Mouse (Mus musculus) ZHBTc4 (cell line): ENCODE measurements around the gene Foxp4.
A peak's percentile ranks its signal among the peaks of the same experiment; 100 is the strongest.

ENCODE experiments used
- DNase-seq: peaks from one replicate; pipeline ENCODE4 v3.0.0-alpha.2; 2011; ENCODE audit warnings: low read depth, low spot score

Foxp4 gene

DNA sequence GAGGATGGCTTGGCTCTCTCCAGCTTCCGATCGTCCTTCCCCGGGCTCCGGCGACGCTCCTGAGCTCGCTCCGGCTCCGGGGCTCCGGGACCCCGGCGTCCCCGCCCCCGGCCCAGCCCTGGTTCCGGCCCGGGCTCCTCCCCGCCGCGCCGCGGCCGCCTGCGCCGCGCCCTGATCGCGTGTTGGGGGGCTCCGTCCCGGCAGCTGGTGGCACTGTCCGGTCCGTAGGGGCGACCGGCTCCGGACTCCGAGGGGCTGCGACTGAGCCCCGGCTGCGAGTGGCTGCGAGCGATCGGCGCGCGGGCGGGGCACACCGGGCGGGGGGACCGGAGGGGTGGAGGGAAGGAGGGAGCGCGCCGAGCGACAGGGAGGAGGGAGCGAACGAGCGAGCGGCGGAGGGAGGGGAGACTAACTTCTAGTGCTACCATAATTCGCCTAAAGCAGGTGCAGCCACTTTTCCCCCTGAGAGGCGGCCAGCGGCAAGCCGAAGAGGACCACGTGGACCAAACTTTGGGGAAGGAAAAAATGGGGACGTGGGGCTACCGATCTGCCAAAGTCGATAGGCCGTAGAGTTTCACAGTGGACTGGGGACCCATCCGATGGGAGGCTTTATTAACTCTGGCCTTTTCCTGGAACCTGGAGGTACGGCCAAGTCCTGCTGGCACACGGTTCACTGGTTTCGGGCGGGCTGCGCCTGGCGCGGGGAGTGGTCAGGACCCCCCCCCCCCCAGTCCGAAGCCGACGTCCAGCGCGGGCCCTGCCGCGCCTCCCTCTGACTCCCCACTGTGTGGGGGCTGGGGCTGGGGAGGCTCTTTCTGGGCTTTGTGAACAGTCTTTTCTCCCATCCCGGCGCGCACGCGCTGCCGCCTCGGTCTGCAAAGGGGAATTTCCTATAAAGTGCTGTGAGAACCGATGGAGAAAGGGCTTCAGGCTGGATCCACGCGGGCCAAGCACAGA, at the start of gene Foxp4:
Gene Foxp4 (minus strand): TSS at position 263 of the 957 bp plus-strand sequence.
- DNase-seq, result peak; percentile 94

DNA sequence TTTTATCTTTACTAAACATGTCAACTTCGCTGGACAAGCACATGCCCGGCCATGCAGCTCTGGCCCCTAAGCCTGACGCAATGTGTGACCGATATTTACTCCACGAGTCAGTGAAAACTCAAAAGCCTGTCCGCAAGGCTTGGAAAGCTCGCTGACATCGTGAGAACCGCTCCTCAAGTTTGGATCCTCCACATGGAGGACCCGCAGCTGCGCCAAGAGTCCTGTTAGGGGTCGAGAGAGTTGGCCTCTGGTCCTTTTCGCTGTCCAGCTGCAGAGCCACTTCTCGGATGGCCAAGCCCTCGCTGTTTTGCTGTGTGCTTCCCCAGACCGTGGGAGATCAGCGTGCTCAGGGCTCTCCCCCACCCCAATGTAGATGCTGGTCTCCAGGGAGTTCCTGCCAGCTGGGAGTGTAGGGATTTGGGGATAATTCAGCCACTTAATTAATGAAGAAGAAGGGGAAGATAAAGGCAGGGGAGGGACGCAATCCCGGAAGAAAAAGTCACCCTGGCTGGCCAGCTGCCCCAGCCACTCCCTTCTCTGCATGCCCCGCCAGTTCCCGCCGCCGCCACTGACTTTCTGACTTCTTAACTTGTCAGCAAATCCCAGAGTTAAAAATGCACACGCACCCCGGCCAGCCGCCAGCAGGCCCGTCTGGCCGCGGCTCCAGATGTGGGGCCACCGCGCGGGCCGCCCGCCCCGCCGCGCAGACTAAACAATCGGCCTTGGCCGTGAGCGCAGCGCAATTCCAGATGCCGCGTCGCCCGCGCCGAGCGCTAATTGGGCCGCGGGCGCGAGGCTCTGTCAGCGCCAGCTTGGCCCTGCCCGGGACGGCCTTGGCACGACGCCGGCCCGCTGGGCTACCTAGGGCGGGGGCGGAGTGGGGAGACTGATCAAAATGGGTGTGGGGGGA, 49.4 kb upstream of the Foxp4 start:
- DNase-seq, result peak; percentile 71

DNA sequence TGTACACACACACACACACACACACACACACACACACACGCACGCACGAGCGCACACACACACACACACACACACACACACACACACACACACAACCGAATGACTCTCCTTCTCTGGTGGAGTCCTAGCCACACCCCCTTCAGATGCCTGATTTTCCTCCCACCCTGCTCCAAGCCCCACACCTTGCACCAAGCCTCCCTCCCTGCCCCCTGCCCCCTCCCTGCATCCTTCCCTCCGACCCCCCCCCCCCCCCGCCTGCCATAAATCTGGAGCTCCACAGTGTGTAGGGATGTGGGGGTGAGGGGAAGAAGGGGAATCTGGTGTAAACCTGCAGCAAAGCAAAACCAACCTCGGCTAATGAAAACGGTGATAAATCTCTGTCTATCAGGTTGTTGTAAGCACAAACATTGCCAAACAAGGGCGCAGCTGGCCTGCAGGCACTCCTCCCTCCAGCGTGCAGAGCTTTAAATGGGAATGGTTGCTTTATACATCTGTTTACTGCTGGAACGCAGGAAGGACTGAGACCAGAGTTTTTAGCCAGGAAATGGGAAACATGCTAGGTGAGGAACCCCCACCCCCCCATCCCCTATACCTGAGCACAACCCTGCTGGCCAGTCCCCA, 41.5 kb upstream of the Foxp4 start:
- no peak for DNase-seq

DNA sequence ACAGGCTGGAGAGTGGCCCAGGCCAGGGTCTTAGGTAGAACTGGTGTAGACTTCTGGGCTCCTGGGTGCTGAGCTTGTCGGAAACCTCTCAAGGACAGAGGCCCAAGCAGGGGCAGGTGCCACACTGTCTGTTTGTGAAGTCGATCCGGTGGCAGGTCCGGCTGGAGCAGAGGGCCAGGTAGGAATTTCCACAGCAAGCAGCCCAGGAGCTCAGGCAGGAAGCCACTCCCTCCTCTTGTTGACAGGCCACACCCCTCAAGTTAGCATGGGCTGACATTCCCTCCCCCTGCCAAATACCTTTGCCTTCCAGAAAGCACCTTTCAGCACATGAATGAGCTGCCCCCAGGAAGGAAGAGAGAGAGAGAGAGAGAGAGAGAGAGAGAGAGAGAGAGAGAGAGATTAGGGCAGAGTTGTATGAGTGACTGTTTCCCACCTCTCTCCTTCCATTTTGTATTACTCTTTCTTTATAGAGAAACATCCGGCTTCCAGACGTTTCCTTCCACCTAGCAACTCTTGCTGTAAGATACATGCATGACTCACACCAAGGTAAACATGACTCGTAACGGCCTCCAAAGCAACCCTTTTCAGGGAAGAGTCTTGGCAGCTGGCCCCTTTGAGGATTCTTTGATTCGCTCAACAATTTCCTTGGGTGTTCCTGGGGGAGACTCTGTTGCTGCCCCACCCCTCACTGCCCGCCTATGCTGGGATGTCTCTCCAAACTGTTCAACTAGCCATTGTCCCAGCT, 33.8 kb upstream of the Foxp4 start:
- peak; percentile 81 for DNase-seq

DNA sequence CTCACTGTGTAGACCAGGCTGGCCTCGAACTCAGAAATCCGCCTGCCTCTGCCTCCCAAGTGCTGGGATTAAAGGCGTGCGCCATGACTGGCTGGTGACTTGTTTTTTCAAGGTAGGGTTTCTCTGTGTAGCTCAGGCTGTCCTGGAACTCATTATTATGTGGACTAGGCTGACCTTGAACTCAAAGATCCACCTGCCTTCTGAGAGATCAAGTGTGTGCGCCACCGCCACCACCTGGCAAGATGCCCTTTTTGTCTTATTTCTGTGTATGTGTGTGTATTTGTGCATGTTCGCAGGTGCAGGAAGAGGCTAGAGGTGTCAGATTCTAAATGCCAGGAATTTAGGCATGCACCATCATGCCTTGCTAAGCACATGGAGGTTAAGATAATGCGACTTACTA, 32.0 kb upstream of the Foxp4 start:
- peak; percentile 64 for DNase-seq

DNA sequence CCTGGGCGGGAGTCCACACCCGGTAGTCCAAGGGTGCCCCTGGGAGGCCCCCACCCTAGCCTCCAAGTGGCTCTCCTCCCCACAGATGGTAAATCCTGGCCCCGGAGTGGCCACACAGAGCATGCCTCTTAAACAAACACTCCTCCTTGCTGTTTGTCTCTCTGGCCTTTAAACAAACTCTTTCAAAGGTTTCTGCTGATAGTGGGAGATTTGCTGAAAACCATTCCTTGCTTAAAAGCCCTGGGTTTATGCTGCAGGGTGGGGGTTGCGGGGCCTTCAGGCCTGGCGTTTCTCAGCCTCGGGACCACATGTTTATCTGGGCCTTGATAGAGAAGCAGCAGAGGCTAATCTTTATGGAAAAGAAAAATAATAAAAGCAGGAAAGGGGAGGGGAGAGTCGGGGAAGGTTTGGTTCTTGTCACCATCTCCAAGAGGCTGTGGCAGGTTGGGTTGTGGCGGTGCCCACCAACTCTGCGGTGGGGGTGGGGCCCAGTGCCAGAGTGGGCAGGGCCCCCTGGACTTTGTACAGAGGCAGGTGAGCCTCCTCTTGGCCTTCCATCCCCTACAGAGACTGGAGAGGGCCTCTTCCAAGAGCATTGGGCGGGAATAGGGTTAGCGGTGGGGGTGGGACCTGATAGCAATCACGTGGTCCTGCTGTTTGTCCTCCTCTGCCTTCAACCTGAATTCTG, 30.8 kb upstream of the Foxp4 start:
- peak; percentile 64 for DNase-seq

DNA sequence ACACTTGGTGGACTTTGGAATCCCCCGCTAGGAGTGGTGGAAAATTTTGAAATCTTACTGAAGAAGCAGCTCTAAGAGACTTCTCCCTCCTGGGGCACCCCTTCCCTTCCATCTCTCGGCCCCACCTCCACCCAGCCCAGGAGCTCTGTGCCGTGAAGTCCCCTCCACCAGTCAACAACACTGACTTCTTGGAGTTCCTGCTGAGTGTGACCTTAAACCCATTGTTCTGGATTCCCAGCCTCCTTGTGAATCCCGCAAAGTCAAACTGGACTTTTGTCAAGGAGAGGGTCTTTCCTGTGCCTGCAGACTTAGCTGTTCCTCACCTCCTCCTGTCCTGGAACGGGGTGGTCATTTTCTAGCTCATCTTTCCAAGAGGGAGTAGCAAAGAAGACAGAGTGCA, 28.8 kb upstream of the Foxp4 start:
- peak; percentile 60 for DNase-seq

DNA sequence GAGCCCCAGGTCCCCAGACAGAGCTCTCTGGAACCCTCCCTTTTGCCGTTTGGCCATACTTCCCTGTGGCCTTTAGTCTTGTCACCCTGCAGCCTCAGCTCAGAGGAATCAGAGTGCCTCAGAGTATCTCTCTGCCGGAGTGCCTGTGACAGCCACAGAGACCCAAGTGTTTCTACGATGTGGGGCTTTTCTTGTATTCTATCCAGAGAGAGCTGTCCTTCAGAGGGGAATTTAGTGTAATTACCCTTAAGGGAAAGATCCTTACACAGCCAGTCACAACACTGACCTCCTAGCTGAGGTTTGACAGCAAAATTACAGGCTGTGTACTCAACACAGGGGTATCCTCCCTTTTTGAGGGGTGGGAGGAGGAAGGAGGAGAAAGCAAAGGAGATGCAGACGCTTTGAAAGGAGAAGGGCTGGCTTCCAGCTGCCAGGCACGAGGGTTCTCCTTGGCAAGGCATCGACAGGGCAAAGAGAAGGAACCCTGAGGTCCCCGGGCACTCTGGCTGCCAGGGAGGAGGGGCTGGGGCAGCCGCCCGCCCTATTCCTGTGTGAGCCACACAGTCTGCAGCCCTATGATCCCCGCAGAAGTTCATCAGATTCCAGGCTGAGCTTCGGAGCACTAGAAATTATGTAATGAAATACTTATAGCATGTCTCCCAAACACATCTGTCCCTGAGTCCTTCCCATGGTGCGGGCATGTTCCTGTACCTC, 28.1 kb upstream of the Foxp4 start:
- DNase-seq, result no peak

DNA sequence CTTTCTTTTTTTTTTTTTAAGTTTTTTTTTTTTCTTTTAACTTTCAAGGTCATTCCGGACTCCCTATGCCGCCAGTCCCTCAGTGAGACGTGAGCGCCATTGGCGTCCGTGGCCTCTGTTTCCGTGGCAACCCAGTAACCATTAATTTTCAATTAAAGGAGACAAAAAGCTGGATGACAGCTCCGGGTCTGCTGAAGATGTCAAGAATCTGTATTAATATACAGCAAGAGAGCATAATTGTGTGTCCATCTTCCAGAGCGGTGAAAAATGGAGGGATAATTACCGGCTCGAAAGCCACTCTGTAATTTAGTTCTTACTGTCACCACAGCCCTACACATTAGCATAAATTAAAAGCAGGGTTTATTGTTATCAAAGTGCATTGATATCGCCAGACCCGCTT, 27.0 kb upstream of the Foxp4 start:
- DNase-seq, result no peak

DNA sequence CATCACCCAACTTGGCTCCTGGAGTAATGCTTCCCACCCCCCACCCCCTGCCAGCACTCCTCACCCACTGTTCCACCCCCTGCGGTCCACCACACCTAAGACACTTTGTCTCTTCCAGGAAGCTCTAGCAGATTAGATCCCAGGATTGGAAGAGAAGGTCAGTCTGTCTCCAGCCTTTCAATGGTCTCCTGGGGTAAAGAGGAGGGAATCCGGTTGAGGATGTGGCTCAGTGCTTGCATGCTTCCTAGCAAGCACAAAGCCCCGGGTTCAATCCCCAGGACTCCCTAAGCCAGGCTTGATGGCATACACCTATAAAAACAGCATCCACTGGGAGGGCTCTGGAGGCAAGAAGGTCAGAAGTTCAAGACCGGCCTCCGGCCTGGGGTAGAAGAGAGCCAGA, 26.4 kb upstream of the Foxp4 start:
- peak; percentile 77 for DNase-seq

DNA sequence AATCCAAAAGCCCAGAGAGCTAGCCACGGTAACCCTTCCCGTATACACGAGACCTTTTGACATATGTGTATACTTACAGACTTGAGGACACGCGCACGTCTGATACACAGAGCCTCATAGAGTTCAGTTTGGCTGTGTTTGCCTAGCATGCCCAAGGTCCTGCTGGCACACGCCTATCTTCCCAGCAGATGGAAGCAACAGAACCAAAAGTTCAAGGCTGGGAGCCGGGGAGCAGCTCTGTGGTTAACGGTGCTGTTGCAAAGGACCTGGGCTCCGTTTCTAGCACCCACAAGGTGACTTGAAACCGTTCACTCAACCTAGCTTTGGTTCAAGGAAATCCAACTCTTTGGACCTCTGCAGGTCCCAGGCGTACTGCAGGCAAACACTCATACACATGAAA, 25.0 kb upstream of the Foxp4 start:
- DNase-seq, result no peak

DNA sequence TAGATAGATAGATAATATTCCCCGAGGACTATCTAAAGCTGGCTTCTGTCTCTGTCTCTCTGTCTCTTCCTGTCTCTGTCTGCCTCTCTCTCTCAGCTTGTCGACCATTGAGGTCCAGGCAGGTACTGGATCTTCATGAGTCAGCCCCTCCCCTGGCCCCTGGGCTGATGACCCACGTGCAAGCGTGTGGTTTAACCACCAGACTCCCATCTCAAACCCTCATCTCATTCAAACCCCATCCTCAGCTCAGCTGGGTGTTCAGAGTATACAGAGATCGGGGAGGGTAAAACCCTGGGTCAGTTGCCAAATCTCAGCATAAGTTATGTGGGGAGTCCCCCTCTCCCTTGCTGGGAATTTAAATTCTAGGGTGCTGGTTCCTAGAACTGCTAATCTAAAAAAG, 24.3 kb upstream of the Foxp4 start:
- DNase-seq, result no peak

DNA sequence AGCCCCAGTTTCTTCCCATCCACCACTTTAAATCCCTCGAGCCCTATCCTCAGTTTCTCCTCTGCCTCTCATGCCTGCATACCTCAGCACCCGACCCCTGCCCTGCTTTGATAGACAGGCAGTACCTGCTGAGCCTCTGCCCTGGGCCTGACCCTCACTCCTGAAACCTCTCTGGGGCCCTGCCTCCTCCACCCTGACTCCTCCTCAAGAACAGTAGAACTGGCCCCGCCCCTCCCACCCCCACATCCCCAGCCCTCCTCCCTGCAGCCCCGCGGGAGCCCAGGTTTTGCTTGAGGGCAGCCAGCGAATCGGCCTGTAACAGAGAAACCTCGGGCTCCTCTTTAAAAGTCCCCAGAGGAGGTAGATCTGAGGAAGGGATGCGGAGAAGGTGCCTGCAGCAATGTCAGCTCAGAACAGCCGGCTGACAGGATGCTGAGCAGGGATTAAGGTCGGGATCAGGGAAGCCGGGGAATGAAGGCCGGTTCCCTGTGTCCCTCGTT, 22.5 kb upstream of the Foxp4 start:
- DNase-seq, result peak; percentile 76

DNA sequence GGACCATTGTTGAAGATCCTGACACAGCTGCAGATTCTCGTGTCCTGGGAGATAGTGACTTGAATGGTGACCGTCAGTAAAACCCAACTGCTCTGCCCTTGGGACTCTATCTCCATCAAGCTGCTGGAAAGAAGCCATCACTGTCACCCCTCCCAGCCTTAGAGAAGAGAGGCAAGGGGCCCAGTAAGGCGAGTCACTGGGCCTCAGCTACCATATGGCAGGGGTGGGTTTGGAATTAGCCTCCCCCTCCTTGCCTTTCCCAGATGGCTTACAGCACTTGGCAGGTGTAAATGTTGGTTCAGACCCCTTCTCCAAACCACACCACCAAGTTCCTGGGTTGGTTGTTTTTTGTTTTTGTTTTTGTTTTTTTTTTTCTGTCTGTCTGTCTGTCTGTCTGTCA, 21.7 kb upstream of the Foxp4 start:
- no peak for DNase-seq

DNA sequence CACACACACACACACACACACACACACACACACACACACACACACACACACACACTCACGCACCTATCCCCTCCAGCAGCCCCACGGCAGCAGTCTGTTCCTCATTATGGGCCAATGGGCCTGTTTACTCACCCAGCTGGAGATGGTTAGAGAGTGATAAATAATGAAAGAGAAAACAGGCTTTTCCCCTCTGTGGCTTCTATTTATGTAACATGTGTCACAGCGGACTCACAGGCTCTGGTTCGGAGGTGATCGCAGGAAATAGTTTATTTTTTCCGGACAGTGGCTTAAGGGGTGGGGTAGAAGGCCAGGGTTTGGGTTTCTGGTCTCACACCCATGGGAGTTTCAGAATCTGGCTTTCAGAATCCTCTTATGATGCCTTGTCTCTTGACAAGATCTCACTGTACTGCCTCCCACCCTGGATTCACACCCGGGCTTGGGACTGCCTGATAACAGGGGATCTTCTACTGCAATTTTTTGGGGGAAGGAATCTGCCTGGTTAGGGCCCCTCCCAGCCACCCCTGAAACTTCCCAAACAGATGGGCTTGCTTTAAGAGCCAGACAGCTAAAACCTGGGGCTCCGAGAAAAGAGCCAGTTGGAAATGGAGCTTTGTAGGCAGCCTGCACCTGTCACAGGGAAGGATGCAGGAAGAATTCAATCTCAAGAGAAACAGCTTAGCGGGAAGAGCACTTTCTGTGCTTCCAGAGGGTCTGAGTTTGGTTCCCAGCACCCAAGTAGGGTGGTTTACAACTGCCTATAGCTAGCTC, 18.8 kb upstream of the Foxp4 start:
- DNase-seq, result no peak

DNA sequence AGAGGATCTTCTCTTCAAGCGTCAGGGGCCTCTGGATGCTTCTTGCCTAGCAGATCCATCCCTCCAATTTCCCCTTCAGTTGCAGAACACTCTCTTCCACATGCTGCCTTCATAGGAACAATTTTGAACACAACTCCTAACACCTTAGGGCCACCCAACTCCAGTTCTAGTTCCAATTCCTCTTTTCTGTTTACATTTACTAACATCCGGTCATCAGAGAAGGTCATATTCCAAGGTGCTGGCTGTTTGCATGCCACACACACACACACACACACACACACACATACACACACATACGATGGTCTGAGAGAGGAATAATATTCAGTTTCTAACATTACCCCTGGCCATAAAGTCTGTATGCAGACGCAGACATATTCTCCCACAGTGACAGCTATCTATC, 17.6 kb upstream of the Foxp4 start:
- no peak for DNase-seq

DNA sequence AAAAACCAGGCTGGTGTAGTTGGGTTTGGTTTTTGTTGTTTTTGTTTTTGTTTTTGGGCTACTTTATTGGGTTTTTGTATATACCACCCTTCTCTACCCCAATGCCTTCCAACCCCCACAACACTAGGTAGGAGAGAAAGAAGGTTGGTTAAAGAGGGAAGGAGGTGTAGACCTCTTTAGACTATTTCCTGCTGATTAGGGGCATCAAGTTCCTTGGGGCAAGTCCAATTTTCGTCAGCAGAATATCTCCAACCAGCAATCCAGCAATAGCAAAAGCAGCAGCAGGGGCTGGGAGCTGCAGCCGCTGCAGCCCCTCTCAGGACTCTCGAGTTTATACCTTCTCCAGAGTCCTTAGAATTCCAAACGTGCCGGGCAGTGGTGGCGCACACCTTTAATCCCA, 14.4 kb upstream of the Foxp4 start:
- DNase-seq, result no peak

DNA sequence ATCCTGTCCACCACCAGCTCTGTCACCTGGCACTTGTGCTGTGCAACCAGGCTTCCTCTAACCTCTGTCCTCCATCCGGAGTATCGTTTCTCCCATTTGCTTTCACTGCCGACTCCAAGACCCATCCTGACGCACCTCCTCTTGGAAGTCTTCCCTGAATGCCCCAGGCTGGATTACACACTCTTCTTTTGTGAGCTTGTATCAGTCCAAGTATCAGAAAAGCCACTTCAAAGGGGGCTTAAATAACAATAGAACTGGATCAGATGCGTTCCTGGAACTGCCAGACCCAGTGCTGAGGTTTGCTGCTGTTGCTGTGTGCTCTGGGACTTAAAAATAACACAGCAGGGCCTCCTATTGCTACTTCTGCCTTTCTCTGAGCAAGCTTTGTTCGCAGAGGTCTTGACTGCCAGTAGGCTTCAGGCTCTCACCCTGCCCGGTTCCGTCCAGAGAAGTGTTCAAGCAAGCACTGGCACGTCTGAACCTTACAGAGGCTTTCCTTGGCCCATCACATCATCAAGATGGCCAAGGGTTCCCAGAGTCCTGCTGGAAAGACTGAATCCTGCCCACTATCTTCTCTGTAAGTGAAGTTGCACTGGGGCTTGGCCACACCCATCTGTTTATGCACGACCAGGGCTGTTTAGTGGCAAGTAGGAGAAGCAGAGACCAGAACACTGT, 13.6 kb upstream of the Foxp4 start:
- DNase-seq, result peak; percentile 72

DNA sequence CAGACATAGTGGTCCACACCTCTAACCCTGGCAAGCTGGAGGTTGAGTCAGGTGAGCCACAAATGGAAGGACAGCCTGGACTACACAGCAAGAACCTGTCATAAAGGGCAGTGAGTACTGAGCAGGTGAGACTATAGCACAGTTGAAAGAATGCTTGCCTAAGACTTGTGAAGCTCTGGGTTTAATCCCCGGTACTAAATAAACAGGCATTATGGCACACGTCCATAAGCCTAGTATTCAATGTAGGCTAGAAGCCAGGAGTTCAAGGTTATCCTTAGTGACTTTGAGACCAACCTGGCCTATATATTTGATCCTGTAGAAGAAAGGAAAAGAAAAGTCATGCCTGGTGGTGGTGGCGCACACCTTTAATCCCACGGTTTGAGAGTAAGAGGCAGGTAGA, 12.1 kb upstream of the Foxp4 start:
- DNase-seq, result no peak
